Mouse (Mus musculus) heart, postnatal 0 days (tissue): ENCODE measurements at regions not wholly inside any gene's neighbourhood (a gene's known extent, or its start where the extent isn't known, plus 50 kb on each side); places are given as distances from the start of the nearest gene placed in this dataset.

ENCODE experiments used
- ATAC-seq: fragments of 200-750 bp; cut with Nextera tagmentation; 2 replicates; pipeline ENCODE4 v1.8.0; 2017; ENCODE audit warnings: low read depth, moderate number of reproducible peaks, moderate library complexity; ENCODE audit not compliant: insufficient read depth
- DNase-seq: peaks from one replicate; pipeline ENCODE4 v3.0.0-alpha.2; 2016; ENCODE audit warnings: low spot score
- H3K27ac ChIP-seq: fragments of 300-500 bp; sonication (generic); 2 replicates; pipeline ENCODE4 v1.5.1; 2014; ENCODE audit warnings: low read depth, mild to moderate bottlenecking
- H3K27me3 ChIP-seq: fragments of 300-500 bp; sonication (generic); 2 replicates; pipeline ENCODE4 v1.6.1; 2014; ENCODE audit warnings: low read length, mixed read lengths; ENCODE audit not compliant: control insufficient read depth, insufficient read depth
- H3K36me3 ChIP-seq: fragments of 300-500 bp; sonication (generic); replicated peaks from 2 replicates; pipeline ENCODE4 v1.6.1; 2014; ENCODE audit warnings: low read length, mixed read lengths; ENCODE audit not compliant: control insufficient read depth, insufficient read depth
- H3K4me1 ChIP-seq: fragments of 300-500 bp; sonication (generic); 2 replicates; pipeline ENCODE4 v1.6.1; 2014; ENCODE audit warnings: antibody characterized with exemption; ENCODE audit not compliant: control insufficient read depth, insufficient read depth
- H3K4me2 ChIP-seq: fragments of 300-500 bp; sonication (generic); 2 replicates; pipeline ENCODE4 v1.6.1; 2014; ENCODE audit warnings: low read depth, mild to moderate bottlenecking, low read length, moderate library complexity
- H3K4me3 ChIP-seq: fragments of 300-500 bp; sonication (generic); 2 replicates; pipeline ENCODE4 v1.5.1; 2014; ENCODE audit warnings: low read depth, low read length
- H3K9ac ChIP-seq: fragments of 300-500 bp; sonication (generic); replicated peaks from 2 replicates; pipeline ENCODE4 v1.6.1; 2014; ENCODE audit warnings: low read depth, low read length, mixed read lengths
- H3K9me3 ChIP-seq: fragments of 300-500 bp; sonication (generic); replicated peaks from 2 replicates; pipeline ENCODE4 v1.6.1; 2016; ENCODE audit warnings: low read length; ENCODE audit not compliant: control insufficient read depth
- CTCF ChIP-seq: IDR thresholded peaks from 2 replicates; pipeline ENCODE4 v1.5.1; 2016; ENCODE audit warnings: antibody characterized with exemption, control low read depth, low read depth
- EP300 ChIP-seq: IDR thresholded peaks from 2 replicates; pipeline ENCODE4 v1.6.1; 2016; ENCODE audit warnings: antibody characterized with exemption, low read depth
- WGBS: fragments of 180-500 bp; shearing (Covaris S2); extraction: QIAGEN DNeasy Blood & Tissue Kit; methylation state at CpG from one replicate; pipeline ENCODE4 v1.1.7; 2014; 5-methylcytosine and 5-hydroxymethylcytosine counted together

DNA sequence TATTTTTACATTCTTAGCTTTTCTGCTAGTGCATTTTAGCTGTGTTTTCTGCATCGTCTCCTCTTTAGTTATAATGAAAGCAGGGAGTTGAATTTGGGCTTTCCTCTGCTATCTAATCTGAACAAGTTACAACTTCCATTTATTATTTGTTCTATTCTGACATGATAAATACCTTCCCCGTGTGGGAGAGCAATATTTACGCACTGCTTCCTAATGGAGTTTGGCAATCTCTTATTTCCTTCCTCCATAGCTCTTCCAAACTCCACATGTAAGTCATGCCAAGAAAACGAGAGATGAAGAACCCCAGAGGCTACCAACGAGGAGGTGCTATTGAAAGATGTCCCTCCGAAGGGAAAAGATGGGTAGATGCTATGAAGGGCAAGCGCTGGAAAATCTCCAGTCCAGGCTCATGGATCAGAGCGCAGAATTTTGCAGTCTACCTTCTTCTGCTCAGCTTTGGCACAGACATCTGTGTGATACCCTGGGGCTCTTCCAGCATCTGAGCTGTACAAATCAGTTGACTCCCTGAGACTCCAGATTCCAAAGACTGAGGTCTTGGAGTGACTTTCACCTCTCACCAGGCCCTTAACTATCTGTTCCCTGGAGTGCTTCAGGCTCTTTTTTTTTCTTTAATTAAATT is 167.4 kb upstream of the Tgfbr2 start:
- peak; percentile 30 for DNase-seq
- 58% methylated on average over 8 of the region's 8 CpGs for WGBS
- H3K36me3 ChIP-seq, result no peaks in the 10 kb centered on the region
- no peak overlapping the region for H3K4me2 ChIP-seq
- H3K27ac ChIP-seq, result 0 out of 2 replicates have a peak overlapping the region, but pooled peaks have one; percentile 32
- H3K9ac ChIP-seq, result no peak overlapping the region
- H3K27me3 ChIP-seq, result no peaks in the 10 kb centered on the region
- TF ChIP-seq CTCF (no peak), EP300 (no peak)
- ATAC-seq, result no peak
- H3K4me3 ChIP-seq, result no peak overlapping the region
- H3K4me1 ChIP-seq, result no peaks in the 10 kb centered on the region
- H3K9me3 ChIP-seq, result 0 out of 2 replicates have a peak, but pooled peaks cover 3% of the 10 kb centered on the region

DNA sequence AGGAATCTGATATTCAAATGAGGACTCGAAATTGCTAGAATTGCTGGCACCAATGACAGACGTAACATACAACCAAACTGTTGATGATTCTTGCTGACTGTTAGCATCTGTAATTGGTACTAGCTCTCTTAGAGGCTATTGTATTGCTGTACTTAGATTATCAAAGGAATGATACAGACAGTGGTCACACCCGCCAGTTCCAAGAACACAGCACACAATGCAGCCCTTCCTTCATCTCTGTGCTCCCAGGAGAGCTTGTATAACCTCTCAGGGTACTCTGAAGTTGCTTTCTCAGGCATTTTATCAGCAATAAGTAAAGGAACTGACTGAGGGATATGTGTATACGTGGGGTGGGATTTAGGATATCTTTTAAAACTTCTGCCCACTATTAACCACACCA is 166.8 kb upstream of the Tgfbr2 start:
- Histone ChIP-seq H3K4me2 (no peak overlapping the region), H3K36me3 (no peaks in the 10 kb centered on the region), H3K27ac (no peak overlapping the region), H3K4me3 (no peak overlapping the region), H3K4me1 (no peaks in the 10 kb centered on the region), H3K27me3 (no peaks in the 10 kb centered on the region), H3K9me3 (0 out of 2 replicates have a peak, but pooled peaks cover 3% of the 10 kb centered on the region), H3K9ac (no peak overlapping the region)
- TF ChIP-seq EP300 (no peak), CTCF (no peak)
- DNase-seq (no peak), ATAC-seq (no peak)
- 49% methylated on average over 4 of the region's 4 CpGs for WGBS

DNA sequence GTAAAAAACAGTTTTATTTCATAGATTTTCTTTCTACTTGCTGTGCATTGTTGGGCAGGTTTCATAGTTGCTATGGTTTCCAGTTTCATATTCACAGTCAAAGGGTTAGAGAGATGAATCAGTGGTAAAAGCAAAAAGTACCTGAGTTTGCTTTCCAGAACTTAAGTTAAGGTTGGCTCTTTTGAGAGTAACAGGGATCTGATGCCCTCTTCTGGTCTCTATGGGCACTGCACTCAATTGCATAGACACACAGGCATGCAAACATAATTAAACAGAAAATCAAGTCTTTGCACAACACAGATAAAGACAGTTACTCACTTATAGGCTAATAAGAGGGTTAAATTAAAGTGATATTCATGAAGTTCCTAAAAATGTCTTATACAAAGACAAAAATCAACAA is 165.8 kb upstream of the Tgfbr2 start:
- Histone ChIP-seq H3K27me3 (no peaks in the 10 kb centered on the region), H3K27ac (no peak overlapping the region), H3K4me1 (no peaks in the 10 kb centered on the region), H3K36me3 (no peaks in the 10 kb centered on the region), H3K4me2 (no peak overlapping the region), H3K9me3 (0 out of 2 replicates have a peak, but pooled peaks cover 3% of the 10 kb centered on the region), H3K4me3 (no peak overlapping the region), H3K9ac (no peak overlapping the region)
- DNase-seq (no peak), ATAC-seq (no peak)
- peak; percentile 34 for TF ChIP-seq CTCF
- TF ChIP-seq EP300, result no peak

DNA sequence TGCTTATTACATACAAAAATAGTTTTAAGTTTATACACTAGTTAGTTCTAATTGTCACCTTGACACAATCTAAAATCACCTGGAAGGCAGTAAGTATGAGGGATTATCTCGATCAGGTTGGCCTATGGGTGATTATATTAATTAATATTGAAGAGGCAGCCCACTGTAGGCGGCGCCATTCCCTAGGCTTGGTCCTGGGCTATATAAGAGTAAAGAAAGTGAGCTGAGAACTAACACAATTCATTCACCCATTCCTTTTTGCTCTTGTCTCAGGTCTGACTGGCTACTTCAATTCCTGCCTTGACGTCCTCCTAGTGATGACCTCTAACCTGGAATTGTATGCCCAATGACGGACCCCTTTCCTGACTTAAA is 163.6 kb upstream of the Tgfbr2 start:
- DNase-seq (no peak), ATAC-seq (no peak)
- TF ChIP-seq CTCF, result no peak
- TF ChIP-seq EP300, result no peak
- 84% methylated on average over 5 of the region's 5 CpGs for WGBS
- Histone ChIP-seq H3K36me3 (no peaks in the 10 kb centered on the region), H3K4me3 (no peak overlapping the region), H3K27ac (peak overlapping the region; percentile 46; the same call in 1 of the 2 replicates), H3K4me2 (no peak overlapping the region), H3K27me3 (no peaks in the 10 kb centered on the region), H3K9ac (no peak overlapping the region), H3K4me1 (no peaks in the 10 kb centered on the region), H3K9me3 (0 out of 2 replicates have a peak, but pooled peaks cover 3% of the 10 kb centered on the region)

DNA sequence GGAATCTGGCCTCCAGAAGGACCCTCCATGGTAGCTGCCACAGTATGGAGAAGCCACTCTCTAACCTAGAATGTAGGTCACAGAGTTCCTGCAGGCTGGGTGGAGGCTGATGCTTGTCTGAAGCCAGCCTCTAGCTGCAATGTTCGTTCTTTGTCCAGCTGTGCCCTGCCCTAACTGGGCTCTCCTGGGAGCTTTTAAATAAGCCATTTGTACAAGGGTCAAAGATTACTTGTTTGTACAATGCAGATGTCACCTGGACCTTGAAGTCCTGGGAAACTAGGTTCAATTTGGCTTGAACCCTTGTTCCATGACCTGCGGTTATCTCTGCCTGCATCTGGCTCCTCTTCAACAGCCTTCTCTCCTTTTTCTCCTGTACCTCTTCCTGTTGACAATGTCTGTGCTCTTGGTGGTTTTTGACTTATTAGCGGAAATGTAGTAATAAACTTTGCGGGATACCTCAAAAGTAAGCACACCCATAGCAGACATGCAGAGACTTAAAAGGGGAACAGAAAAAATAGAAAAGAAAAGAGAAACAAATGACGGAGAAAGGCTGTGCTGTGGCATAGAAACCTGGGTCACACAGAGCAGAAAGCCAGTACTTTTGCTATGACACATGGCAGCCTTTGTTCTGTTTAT is 163.1 kb upstream of the Tgfbr2 start:
- WGBS, result 81% methylated on average over 5 of the region's 5 CpGs
- Histone ChIP-seq H3K9ac (no peak overlapping the region), H3K4me1 (no peaks in the 10 kb centered on the region), H3K36me3 (no peaks in the 10 kb centered on the region), H3K27ac (peak overlapping the region; percentile 46; the same call in 1 of the 2 replicates), H3K4me2 (no peak overlapping the region), H3K9me3 (0 out of 2 replicates have a peak, but pooled peaks cover 3% of the 10 kb centered on the region), H3K27me3 (no peaks in the 10 kb centered on the region), H3K4me3 (no peak overlapping the region)
- no peak for ATAC-seq
- TF ChIP-seq CTCF (no peak), EP300 (no peak)
- DNase-seq, result no peak
